Mouse (Mus musculus) cerebellum, adult 2 months (tissue): ENCODE data around the gene Xpc.

Experiments used
- CTCF ChIP-seq: fragments of 200-500 bp; IDR thresholded peaks from 2 replicates; pipeline ENCODE4 v1.5.1; 2011; ENCODE audit warnings: low read depth, mild to moderate bottlenecking, control low read depth, low read length, moderate library complexity, borderline replicate concordance; ENCODE audit not compliant: insufficient read depth
- POLR2A ChIP-seq: fragments of 200-500 bp; IDR thresholded peaks from 2 replicates; pipeline ENCODE4 v1.6.1; 2011; ENCODE audit warnings: low read length, control low read depth, borderline replicate concordance; ENCODE audit not compliant: insufficient read depth

GRCm38 (mm10) chr6:91552693-91553092 lies 37.0 kb upstream of the Xpc start:
- TF ChIP-seq POLR2A (no peak), CTCF (no peak)
